Mouse (Mus musculus): ENCODE measurements at regions not wholly inside any gene's neighbourhood (a gene's known extent, or its start where the extent isn't known, plus 50 kb on each side); places are given as distances from the start of the nearest gene placed in this dataset.

- ATAC-seq (replicated peaks; ENCODE audit: low FRiP score, poor library complexity, severe bottlenecking): no peak
These were observed 235.6 kb upstream of the Pgrmc2 start for GRCm38 (mm10) chr3:41318232-41319131.

GRCm38 (mm10) chr3:41317170-41317569, 234.3 kb upstream of the Pgrmc2 start:
- ATAC-seq (replicated peaks; ENCODE audit: low FRiP score, poor library complexity, severe bottlenecking): no peak

GRCm38 (mm10) chr3:41312492-41312891, 229.6 kb upstream of the Pgrmc2 start:
- ATAC-seq (replicated peaks; ENCODE audit: low FRiP score, poor library complexity, severe bottlenecking): no peak

- no peak for ATAC-seq (replicated peaks; ENCODE audit: low FRiP score, poor library complexity, severe bottlenecking)
These were observed 224.7 kb upstream of the Pgrmc2 start for GRCm38 (mm10) chr3:41307400-41308028.

GRCm38 (mm10) chr3:41302805-41303204, 220.0 kb upstream of the Pgrmc2 start:
- ATAC-seq (replicated peaks; ENCODE audit: low FRiP score, poor library complexity, severe bottlenecking): no peak

GRCm38 (mm10) chr3:41298776-41299175, 215.9 kb upstream of the Pgrmc2 start:
- ATAC-seq (replicated peaks; ENCODE audit: low FRiP score, poor library complexity, severe bottlenecking): no peak

- no peak for ATAC-seq (replicated peaks; ENCODE audit: low FRiP score, poor library complexity, severe bottlenecking)
These were observed 213.4 kb upstream of the Pgrmc2 start for GRCm38 (mm10) chr3:41296152-41296809.

GRCm38 (mm10) chr3:41295150-41295549, 212.3 kb upstream of the Pgrmc2 start:
- no peak for ATAC-seq (replicated peaks; ENCODE audit: low FRiP score, poor library complexity, severe bottlenecking)

- no peak for ATAC-seq (replicated peaks; ENCODE audit: low FRiP score, poor library complexity, severe bottlenecking)
These were observed 207.9 kb upstream of the Pgrmc2 start for GRCm38 (mm10) chr3:41290535-41291307.

GRCm38 (mm10) chr3:41288735-41289134, 205.9 kb upstream of the Pgrmc2 start:
- no peak for ATAC-seq (replicated peaks; ENCODE audit: low FRiP score, poor library complexity, severe bottlenecking)

GRCm38 (mm10) chr3:41288066-41288465, 205.2 kb upstream of the Pgrmc2 start:
- no peak for ATAC-seq (replicated peaks; ENCODE audit: low FRiP score, poor library complexity, severe bottlenecking)

- no peak for ATAC-seq (replicated peaks; ENCODE audit: low FRiP score, poor library complexity, severe bottlenecking)
These were observed 202.5 kb upstream of the Pgrmc2 start for GRCm38 (mm10) chr3:41285336-41285735.

- ATAC-seq (replicated peaks; ENCODE audit: low FRiP score, poor library complexity, severe bottlenecking): no peak
These were observed 202.1 kb upstream of the Pgrmc2 start for GRCm38 (mm10) chr3:41284897-41285296.

GRCm38 (mm10) chr3:41282431-41283037, 199.7 kb upstream of the Pgrmc2 start:
- ATAC-seq (replicated peaks; ENCODE audit: low FRiP score, poor library complexity, severe bottlenecking): no peak

GRCm38 (mm10) chr3:41276096-41276495, 193.2 kb upstream of the Pgrmc2 start:
- no peak for ATAC-seq (replicated peaks; ENCODE audit: low FRiP score, poor library complexity, severe bottlenecking)

- no peak for ATAC-seq (replicated peaks; ENCODE audit: low FRiP score, poor library complexity, severe bottlenecking)
These were observed 185.7 kb upstream of the Pgrmc2 start for GRCm38 (mm10) chr3:41268516-41268915.

- no peak for ATAC-seq (replicated peaks; ENCODE audit: low FRiP score, poor library complexity, severe bottlenecking)
These were observed 183.4 kb upstream of the Pgrmc2 start for GRCm38 (mm10) chr3:41266216-41266615.

GRCm38 (mm10) chr3:41265399-41265798, 182.6 kb upstream of the Pgrmc2 start:
- no peak for ATAC-seq (replicated peaks; ENCODE audit: low FRiP score, poor library complexity, severe bottlenecking)

GRCm38 (mm10) chr3:41258291-41258690, 175.4 kb upstream of the Pgrmc2 start:
- ATAC-seq (replicated peaks; ENCODE audit: low FRiP score, poor library complexity, severe bottlenecking): no peak

GRCm38 (mm10) chr3:41244960-41245359, 162.1 kb upstream of the Pgrmc2 start:
- ATAC-seq (replicated peaks; ENCODE audit: low FRiP score, poor library complexity, severe bottlenecking): no peak
